Mouse (Mus musculus) myocyte (in vitro differentiated cells): ENCODE measurements around the gene Atoh8.

Source experiments
- E2F4 ChIP-seq: IDR thresholded peaks from one replicate; pipeline ENCODE4 v1.6.1; 2011; ENCODE audit warnings: mild to moderate bottlenecking, control low read depth, moderate library complexity; ENCODE audit not compliant: insufficient read depth
- POLR2A ChIP-seq: IDR thresholded peaks from one replicate; pipeline ENCODE4 v1.6.1; 2011; ENCODE audit warnings: low read depth, mild to moderate bottlenecking, control low read depth, moderate library complexity; ENCODE audit not compliant: insufficient read length

DNA sequence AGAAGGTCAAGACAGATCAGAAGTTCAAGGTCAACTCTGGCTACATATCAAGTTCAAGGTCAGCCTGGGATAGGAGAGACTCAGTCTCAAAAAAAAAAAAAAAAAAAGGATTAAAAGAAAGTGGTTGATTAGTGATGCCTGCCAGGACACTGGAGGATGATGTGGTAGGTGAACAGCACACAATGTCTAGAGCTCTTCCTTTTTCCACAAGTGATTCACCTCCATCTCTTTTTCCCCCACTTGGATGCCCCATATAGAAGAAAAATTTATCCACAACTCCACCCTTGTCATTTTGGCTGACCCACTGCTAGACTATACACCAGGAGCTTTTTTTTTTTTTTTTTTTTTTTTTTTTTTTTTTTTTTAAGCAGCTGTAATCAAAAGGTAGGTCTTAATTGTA lies 37.9 kb downstream of the Atoh8 start:
- no peak for TF ChIP-seq E2F4
- TF ChIP-seq POLR2A, result no peak
